In the genomic region with DNA sequence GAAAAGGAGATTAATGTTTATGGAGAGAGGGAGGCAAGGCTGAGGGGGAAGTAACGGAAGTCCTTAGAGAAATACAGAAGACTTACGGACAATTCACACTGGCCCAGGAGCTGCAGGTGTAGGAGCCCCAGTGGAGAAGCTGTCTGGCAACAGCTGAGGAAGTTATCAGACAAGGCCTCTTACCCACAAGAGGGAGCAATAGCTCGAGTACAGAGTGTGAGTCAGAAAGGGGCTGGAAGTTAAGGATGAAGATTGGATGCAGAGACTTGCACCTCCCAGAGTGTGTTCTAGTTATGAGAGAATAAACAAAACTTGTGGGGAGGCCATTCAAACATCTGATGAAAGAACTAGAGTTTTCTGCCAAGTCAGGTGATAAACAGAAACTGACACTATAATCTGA, we compare ENCODE assay signal across 35 mouse cellular contexts. TPM values are rescaled to one million over a fixed set of nuclear protein-coding genes. Genes with fewer than 3 reads are reported as not detected.
A peak's percentile ranks its signal among the peaks of the same experiment; 100 is the strongest.
DNase-seq lines count a peak whose midpoint lies in the region; ATAC-seq and TF ChIP-seq lines count a peak whose summit lies in the region.
"Had no signal": no experiment of that assay in that cellular context is flagged by ENCODE, and none has a peak within 500 bp of the region (broad histone marks: within the 10 kb centered on the region; RNA-seq: fewer than 3 reads in every experiment).

No protein-coding gene starts in this region.

- H3K9me3 ChIP-seq in kidney, embryonic 14.5 days (ENCODE audit: control insufficient read depth, low read length) = no peaks in the 10 kb centered on the region
- no peaks in the 10 kb centered on the region for H3K9me3 ChIP-seq in lung, postnatal 0 days (ENCODE audit: low read length)
- no peaks in the 10 kb centered on the region for H3K9me3 ChIP-seq in MEL (replicated peaks; ENCODE audit: insufficient read depth, low read length)
- no peaks in the 10 kb centered on the region for H3K9me3 ChIP-seq in stomach, postnatal 0 days (ENCODE audit: control insufficient read depth, low read length)
- H3K9me3 ChIP-seq: embryonic facial prominence, embryonic 13.5 days; forebrain, embryonic 13.5 days; limb, embryonic 12.5 days; liver, embryonic 13.5 days; stomach, embryonic 15.5 days had no signal

- no peak overlapping the region for H3K9ac ChIP-seq in kidney, embryonic 14.5 days (ENCODE audit: low read depth, low read length)
- no peak overlapping the region for H3K9ac ChIP-seq in lung, postnatal 0 days (replicated peaks; ENCODE audit: low read depth)
- H3K9ac ChIP-seq in MEL (ENCODE audit: control insufficient read depth, low read depth, low read length, poor library complexity, severe bottlenecking) = no peak overlapping the region
- no peak overlapping the region for H3K9ac ChIP-seq in stomach, postnatal 0 days (ENCODE audit: low read length)
- H3K9ac ChIP-seq: embryonic facial prominence, embryonic 13.5 days; forebrain, embryonic 13.5 days; hindbrain, embryonic 14.5 days; limb, embryonic 12.5 days; liver, embryonic 13.5 days; stomach, embryonic 15.5 days had no signal

- H3K4me3 ChIP-seq in kidney, adult 2 months (ENCODE audit: insufficient read depth, low read depth, low read length) = no peak overlapping the region
- no peak overlapping the region for H3K4me3 ChIP-seq in kidney, embryonic 14.5 days (ENCODE audit: low read length)
- H3K4me3 ChIP-seq in lung, postnatal 0 days (ENCODE audit: low read depth, low read length) = no peak overlapping the region
- no peak overlapping the region for H3K4me3 ChIP-seq in lung, adult 2 months (replicated peaks; ENCODE audit: extremely low read depth, low read depth, low read length)
- H3K4me3 ChIP-seq in MEL (ENCODE audit: control insufficient read depth in 1 of 2, insufficient read depth in 1 of 2, low read depth in 2 of 2, low read length in 2 of 2) = no peak overlapping the region
- H3K4me3 ChIP-seq in stomach, postnatal 0 days (ENCODE audit: low read depth, low read length) = no peak overlapping the region
- H3K4me3 ChIP-seq: embryonic facial prominence, embryonic 13.5 days; forebrain, embryonic 13.5 days; limb, embryonic 12.5 days; liver, embryonic 13.5 days; stomach, embryonic 15.5 days had no signal

- peaks cover 2% of the 10 kb centered on the region for H3K79me2 ChIP-seq in MEL (ENCODE audit: control insufficient read depth, insufficient read depth, low read length, poor library complexity)

- TF ChIP-seq CTCF in kidney, adult 2 months (conservative IDR thresholded peaks at IDR 0.05; ENCODE audit: insufficient read depth, insufficient read length, low read depth, low read length) = 0 out of 2 replicates have a peak, but pooled peaks have one; percentile 11
- peak; percentile 10; the same call in 1 of the 2 replicates for TF ChIP-seq CTCF in lung, postnatal 0 days (IDR thresholded peaks at IDR 0.05)
- TF ChIP-seq CTCF in lung, adult 2 months (IDR thresholded peaks at IDR 0.05; ENCODE audit: insufficient read depth, low read length) = no peak
- TF ChIP-seq CTCF in MEL (IDR thresholded peaks at IDR 0.05 in 2 of 3, conservative IDR thresholded peaks at IDR 0.05 in 1 of 3; ENCODE audit: control insufficient read depth in 1 of 3, insufficient read depth in 1 of 3, low read depth in 2 of 3, low read length in 3 of 3, poor library complexity in 1 of 3, severe bottlenecking in 1 of 3) = peak in 2 of 3 experiments; percentile 25 to 68; a peak in 3 of 6 replicates
- peak; percentile 54 for TF ChIP-seq CTCF in stomach, postnatal 0 days (IDR thresholded peaks at IDR 0.05; ENCODE audit: low read depth)

- no peak for TF ChIP-seq EP300 in lung, postnatal 0 days (IDR thresholded peaks at IDR 0.05)
- TF ChIP-seq EP300 in MEL (IDR thresholded peaks at IDR 0.05; ENCODE audit: low read depth in 1 of 2, low read length in 2 of 2) = no peak; a peak in 1 of 4 replicates
- TF ChIP-seq EP300 in stomach, postnatal 0 days (optimal IDR thresholded peaks at IDR 0.05) = no peak

- no peak overlapping the region for H3K27ac ChIP-seq in kidney, adult 2 months (ENCODE audit: insufficient read depth, low read depth, low read length)
- no peak overlapping the region for H3K27ac ChIP-seq in kidney, embryonic 14.5 days (ENCODE audit: low read depth, low read length)
- no peak overlapping the region for H3K27ac ChIP-seq in lung, postnatal 0 days (ENCODE audit: low read length)
- no peak overlapping the region for H3K27ac ChIP-seq in MEL (ENCODE audit: control insufficient read depth, low read depth, low read length)
- H3K27ac ChIP-seq in stomach, postnatal 0 days (replicated peaks) = no peak overlapping the region
- H3K27ac ChIP-seq: embryonic facial prominence, embryonic 13.5 days; forebrain, embryonic 13.5 days; hindbrain, embryonic 14.5 days; limb, embryonic 12.5 days; liver, embryonic 13.5 days; macrophage; stomach, embryonic 15.5 days had no signal

- no peak overlapping the region for H3K4me2 ChIP-seq in kidney, embryonic 14.5 days (replicated peaks; ENCODE audit: low read depth, low read length)
- no peak overlapping the region for H3K4me2 ChIP-seq in lung, postnatal 0 days (replicated peaks; ENCODE audit: low read depth, low read length)
- no peak overlapping the region for H3K4me2 ChIP-seq in stomach, postnatal 0 days (replicated peaks; ENCODE audit: low read depth)
- H3K4me2 ChIP-seq: embryonic facial prominence, embryonic 13.5 days; forebrain, embryonic 13.5 days; hindbrain, embryonic 14.5 days; limb, embryonic 12.5 days; liver, embryonic 13.5 days; stomach, embryonic 15.5 days had no signal

- no peak for ATAC-seq in kidney, embryonic 14.5 days (ENCODE audit: low FRiP score, low TSS enrichment)
- ATAC-seq in lung, postnatal 0 days = no peak
- ATAC-seq in stomach, postnatal 0 days (ENCODE audit: low FRiP score, low TSS enrichment) = no peak
- ATAC-seq: activated CD4-positive, CD25-positive, alpha-beta regulatory T cell, adult 4 months; forebrain, embryonic 13.5 days; inflammation-experienced regulatory T-cells, adult 6 months; midbrain, embryonic 16.5 days had no signal

- no peak for DNase-seq in kidney, adult 2 months
- peak; percentile 39 for DNase-seq in lung, postnatal 0 days (ENCODE audit: low spot score)
- DNase-seq in lung, adult 2 months = no peak
- DNase-seq in MEL (ENCODE audit: low read depth, low spot score) = peak; percentile 77
- no peak for DNase-seq in stomach, postnatal 0 days (ENCODE audit: low spot score)
- DNase-seq in ovary, adult 18-20 months (ENCODE audit: low spot score) = no peak
- DNase-seq: adrenal gland, postnatal 10 days; cerebellum, adult 2 months; cerebellum, postnatal 25 days; embryo, embryonic 11 days; gastrocnemius, postnatal 14 days; heart, adult 18-20 months; heart, postnatal 4 days; kidney, adult 9 months; kidney, postnatal 36 days; liver, embryonic 13.5 days; right cerebral cortex, adult 18-20 months; right cerebral cortex, postnatal 4 days; thymus, adult 18-20 months; thymus, postnatal 4 days had no signal

- 75% methylated on average over 3 of the region's 3 CpGs for WGBS in kidney, adult 2 months
- 65% methylated on average over 3 of the region's 3 CpGs for WGBS in kidney, embryonic 14.5 days
- WGBS in lung, postnatal 0 days = 53% methylated on average over 3 of the region's 3 CpGs
- whole genome bisulfite sequencing in lung, adult 2 months = 67% methylated on average over 3 of the region's 3 CpGs
- WGBS in stomach, postnatal 0 days = 59% methylated on average over 3 of the region's 3 CpGs

- no peaks in the 10 kb centered on the region for H3K36me3 ChIP-seq in kidney, adult 2 months (ENCODE audit: control insufficient read depth, insufficient read depth, low read length)
- no peaks in the 10 kb centered on the region for H3K36me3 ChIP-seq in kidney, embryonic 14.5 days (ENCODE audit: control insufficient read depth, insufficient read depth, low read length)
- H3K36me3 ChIP-seq in lung, postnatal 0 days (ENCODE audit: insufficient read depth, low read length) = no peaks in the 10 kb centered on the region; the same call in 1 of the 2 replicates
- H3K36me3 ChIP-seq in MEL (ENCODE audit: control insufficient read depth in 1 of 2, insufficient read depth in 2 of 2, low read length in 2 of 2) = peaks cover 0 to 25% of the 10 kb centered on the region in 2 experiments; a peak in 2 of 4 replicates
- H3K36me3 ChIP-seq in stomach, postnatal 0 days (ENCODE audit: control insufficient read depth, insufficient read depth, low read length) = no peaks in the 10 kb centered on the region
- H3K36me3 ChIP-seq: liver, embryonic 13.5 days; stomach, embryonic 15.5 days had no signal

- no peaks in the 10 kb centered on the region for H3K27me3 ChIP-seq in kidney, adult 2 months (replicated peaks; ENCODE audit: control insufficient read depth, insufficient read depth, low read length)
- no peaks in the 10 kb centered on the region for H3K27me3 ChIP-seq in kidney, embryonic 14.5 days (ENCODE audit: control insufficient read depth, insufficient read depth, low read length)
- H3K27me3 ChIP-seq in lung, postnatal 0 days (replicated peaks; ENCODE audit: insufficient read depth, low read length) = no peaks in the 10 kb centered on the region
- H3K27me3 ChIP-seq in MEL (ENCODE audit: control insufficient read depth in 1 of 2, insufficient read depth in 2 of 2, low read length in 2 of 2) = no peaks in the 10 kb centered on the region
- no peaks in the 10 kb centered on the region for H3K27me3 ChIP-seq in stomach, postnatal 0 days (ENCODE audit: control insufficient read depth, insufficient read depth, low read length)
- H3K27me3 ChIP-seq: embryonic facial prominence, embryonic 13.5 days; forebrain, embryonic 13.5 days; limb, embryonic 12.5 days; liver, embryonic 13.5 days; stomach, embryonic 15.5 days had no signal

- peak; percentile 43 for TF ChIP-seq RAD21 in MEL (IDR thresholded peaks at IDR 0.05; ENCODE audit: low read depth, low read length)

- no peak for TF ChIP-seq POLR2A in kidney, adult 2 months (IDR thresholded peaks at IDR 0.05; ENCODE audit: low read depth, low read length)
- no peak for TF ChIP-seq POLR2A in lung, adult 2 months (IDR thresholded peaks at IDR 0.05; ENCODE audit: borderline replicate concordance, extremely low read depth, low read depth, low read length)
- no peak for TF ChIP-seq POLR2A in MEL (IDR thresholded peaks at IDR 0.05; ENCODE audit: control insufficient read depth in 1 of 2, insufficient read depth in 1 of 2, low read depth in 1 of 2, low read length in 2 of 2, poor library complexity in 1 of 2)

- H3K4me1 ChIP-seq in kidney, adult 2 months (ENCODE audit: control insufficient read depth, insufficient read depth, low read length) = no peaks in the 10 kb centered on the region
- no peaks in the 10 kb centered on the region for H3K4me1 ChIP-seq in kidney, embryonic 14.5 days (ENCODE audit: control insufficient read depth, insufficient read depth, low read length)
- H3K4me1 ChIP-seq in lung, postnatal 0 days (ENCODE audit: insufficient read depth, low read depth, low read length) = peaks cover 4% of the 10 kb centered on the region; the same call in 1 of the 2 replicates
- H3K4me1 ChIP-seq in lung, adult 2 months (ENCODE audit: control insufficient read depth, insufficient read depth, low read length) = no peaks in the 10 kb centered on the region
- H3K4me1 ChIP-seq in MEL (ENCODE audit: control insufficient read depth in 1 of 2, insufficient read depth in 2 of 2, low read length in 2 of 2) = peaks cover 13 to 22% of the 10 kb centered on the region in 2 experiments
- H3K4me1 ChIP-seq in stomach, postnatal 0 days (replicated peaks; ENCODE audit: control insufficient read depth, insufficient read depth) = no peaks in the 10 kb centered on the region
- H3K4me1 ChIP-seq: stomach, embryonic 15.5 days had no signal

RNA-seq across cellular contexts. Expression of gene Tatdn3, which starts 5.3 kb away (rescaled TPM):
- 8.1 and 10.4 TPM in 2 replicates for polyA plus RNA-seq in kidney, adult 2 months (2012; rRNA removed)
- polyA plus RNA-seq in kidney, embryonic 14.5 days (2014; fragmentation: Nextera tagmentation; extraction: Ambion mirVana) = 12.6 and 13.2 TPM in 2 replicates
- 10.5 and 11.9 TPM in 2 replicates for polyA plus RNA-seq in lung, postnatal 0 days (2015; fragmentation: Nextera tagmentation; extraction: Ambion mirVana)
- polyA plus RNA-seq in lung, adult 2 months (2012; rRNA removed) = 3.8 and 6.8 TPM in 2 replicates
- 14.5 and 16.7 TPM in 2 replicates for total RNA-seq in MEL (2012; rRNA removed)
- polyA plus RNA-seq in MEL (2012; ENCODE audit: insufficient read depth in 1 of 2, insufficient read length in 2 of 2, low read depth in 1 of 2, low replicate concordance in 2 of 2, missing spikeins in 1 of 2) = 10 to 100 TPM in 1 of 2 experiments, not detected in 1; 19.0 TPM
- polyA plus RNA-seq in stomach, postnatal 0 days (2015; fragmentation: Nextera tagmentation; extraction: Ambion mirVana) = 8.9 and 11.7 TPM in 2 replicates

RNA-seq across cellular contexts. Expression of gene Nsl1, which starts 5.4 kb away (rescaled TPM):
- polyA plus RNA-seq in kidney, adult 2 months (2012; rRNA removed) = 0.31 and 0.43 TPM in 2 replicates
- polyA plus RNA-seq in kidney, embryonic 14.5 days (2014; fragmentation: Nextera tagmentation; extraction: Ambion mirVana) = 10.4 and 23.3 TPM in 2 replicates
- polyA plus RNA-seq in lung, postnatal 0 days (2015; fragmentation: Nextera tagmentation; extraction: Ambion mirVana) = 1.5 and 1.8 TPM in 2 replicates
- polyA plus RNA-seq in lung, adult 2 months (2012; rRNA removed) = 0.38 and 0.49 TPM in 2 replicates
- 33.4 and 41.9 TPM in 2 replicates for total RNA-seq in MEL (2012; rRNA removed)
- polyA plus RNA-seq in MEL (2012; ENCODE audit: insufficient read depth in 1 of 2, insufficient read length in 2 of 2, low read depth in 1 of 2, low replicate concordance in 2 of 2, missing spikeins in 1 of 2) = 10 to 100 TPM in 1 of 2 experiments, not detected in 1; 24.2 TPM
- 3.5 and 5.2 TPM in 2 replicates for polyA plus RNA-seq in stomach, postnatal 0 days (2015; fragmentation: Nextera tagmentation; extraction: Ambion mirVana)

RNA-seq across cellular contexts. Expression of gene Spata45, which starts 21.0 kb away (rescaled TPM):
- polyA plus RNA-seq in kidney, adult 2 months (2012; rRNA removed) = not detected in 2 replicates
- polyA plus RNA-seq in kidney, embryonic 14.5 days (2014; fragmentation: Nextera tagmentation; extraction: Ambion mirVana) = not detected in 2 replicates
- not detected in 2 replicates for polyA plus RNA-seq in lung, postnatal 0 days (2015; fragmentation: Nextera tagmentation; extraction: Ambion mirVana)
- not detected in 2 replicates for polyA plus RNA-seq in lung, adult 2 months (2012; rRNA removed)
- not detected in 2 replicates for total RNA-seq in MEL (2012; rRNA removed)
- polyA plus RNA-seq in MEL (2012; ENCODE audit: insufficient read depth in 1 of 2, insufficient read length in 2 of 2, low read depth in 1 of 2, low replicate concordance in 2 of 2, missing spikeins in 1 of 2) = under 1 TPM in 1 of 2 experiments, not detected in 1; 0.75 TPM
- polyA plus RNA-seq in stomach, postnatal 0 days (2015; fragmentation: Nextera tagmentation; extraction: Ambion mirVana) = not detected in 2 replicates
- total RNA-seq: adrenal gland, postnatal 10 days; gastrocnemius, postnatal 14 days; heart, adult 18-20 months; heart, postnatal 4 days; layer of hippocampus, postnatal 14 days; left cerebral cortex, postnatal 14 days had no signal
- polyA plus RNA-seq: activated CD4-positive, CD25-positive, alpha-beta regulatory T cell, adult 4 months; cerebellum, adult 2 months; embryonic facial prominence, embryonic 13.5 days; forebrain, embryonic 13.5 days; heart, embryonic 14.5 days; hindbrain, embryonic 14.5 days; limb, embryonic 12.5 days; liver, embryonic 13.5 days; lung, embryonic 16.5 days; macrophage; midbrain, embryonic 16.5 days; neural tube, embryonic 14.5 days; stomach, embryonic 15.5 days had no signal

RNA-seq across cellular contexts. Expression of gene Flvcr1, which starts 31.5 kb away (rescaled TPM):
- polyA plus RNA-seq in kidney, adult 2 months (2012; rRNA removed) = 10.8 and 16.1 TPM in 2 replicates
- 6.8 and 8.5 TPM in 2 replicates for polyA plus RNA-seq in kidney, embryonic 14.5 days (2014; fragmentation: Nextera tagmentation; extraction: Ambion mirVana)
- polyA plus RNA-seq in lung, postnatal 0 days (2015; fragmentation: Nextera tagmentation; extraction: Ambion mirVana) = 7.8 and 7.9 TPM in 2 replicates
- 19.9 and 26.1 TPM in 2 replicates for polyA plus RNA-seq in lung, adult 2 months (2012; rRNA removed)
- total RNA-seq in MEL (2012; rRNA removed) = 27.7 and 36.9 TPM in 2 replicates
- polyA plus RNA-seq in MEL (2012; ENCODE audit: insufficient read depth in 1 of 2, insufficient read length in 2 of 2, low read depth in 1 of 2, low replicate concordance in 2 of 2, missing spikeins in 1 of 2) = 10 to 100 TPM in 1 of 2 experiments, not detected in 1; 19.1 TPM
- polyA plus RNA-seq in stomach, postnatal 0 days (2015; fragmentation: Nextera tagmentation; extraction: Ambion mirVana) = 2.9 and 3.2 TPM in 2 replicates

RNA-seq across cellular contexts. Expression of gene Batf3, which starts 40.2 kb away (rescaled TPM):
- polyA plus RNA-seq in kidney, adult 2 months (2012; rRNA removed) = 4.1 and 4.9 TPM in 2 replicates
- polyA plus RNA-seq in kidney, embryonic 14.5 days (2014; fragmentation: Nextera tagmentation; extraction: Ambion mirVana) = 12.4 and 18.0 TPM in 2 replicates
- 2.0 and 2.6 TPM in 2 replicates for polyA plus RNA-seq in lung, postnatal 0 days (2015; fragmentation: Nextera tagmentation; extraction: Ambion mirVana)
- 5.1 and 6.1 TPM in 2 replicates for polyA plus RNA-seq in lung, adult 2 months (2012; rRNA removed)
- total RNA-seq in MEL (2012; rRNA removed) = 1.5 and 2.4 TPM in 2 replicates
- 1 to 10 TPM in 1 of 2 experiments, not detected in 1; 2.4 TPM for polyA plus RNA-seq in MEL (2012; ENCODE audit: insufficient read depth in 1 of 2, insufficient read length in 2 of 2, low read depth in 1 of 2, low replicate concordance in 2 of 2, missing spikeins in 1 of 2)
- polyA plus RNA-seq in stomach, postnatal 0 days (2015; fragmentation: Nextera tagmentation; extraction: Ambion mirVana) = 5.0 and 5.7 TPM in 2 replicates
- total RNA-seq: layer of hippocampus, postnatal 14 days had no signal
- polyA plus RNA-seq: activated CD4-positive, CD25-positive, alpha-beta regulatory T cell, adult 4 months had no signal

Comparison
In these comparisons a context has a peak if more than half of its experiments do, and no peak if none do; other contexts are left out.
1. DNase-seq: peak in lung, postnatal 0 days (single experiment) and MEL (single experiment); none in kidney, adult 2 months (single experiment), lung, adult 2 months (single experiment), stomach, postnatal 0 days (single experiment) and ovary, adult 18-20 months (single experiment).